Mouse (Mus musculus): ENCODE results near the gene Ccdc51.

Ccdc51 gene

DNA sequence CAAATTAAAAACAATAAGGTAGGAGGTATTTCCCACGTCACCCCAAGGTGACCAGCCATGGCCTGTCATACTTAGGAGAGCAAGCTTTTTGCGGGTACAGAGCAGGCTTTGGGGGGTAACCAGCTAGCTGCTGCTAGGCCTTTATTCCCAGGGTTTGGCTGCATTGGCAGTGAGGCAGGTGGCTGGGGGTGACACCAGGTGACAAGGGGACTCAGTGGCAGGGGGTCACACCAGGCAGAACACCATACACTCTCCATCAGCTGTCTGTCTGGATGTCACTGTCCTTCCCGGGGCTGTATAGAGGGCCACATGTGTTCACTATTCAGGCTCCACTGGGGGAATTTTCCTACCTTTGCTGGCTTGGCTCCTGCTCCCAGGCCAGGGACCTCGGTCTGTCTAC lies 25.4 kb upstream of the Ccdc51 start:
- peak; percentile 39 for DNase-seq (ENCODE audit: low spot score)

DNA sequence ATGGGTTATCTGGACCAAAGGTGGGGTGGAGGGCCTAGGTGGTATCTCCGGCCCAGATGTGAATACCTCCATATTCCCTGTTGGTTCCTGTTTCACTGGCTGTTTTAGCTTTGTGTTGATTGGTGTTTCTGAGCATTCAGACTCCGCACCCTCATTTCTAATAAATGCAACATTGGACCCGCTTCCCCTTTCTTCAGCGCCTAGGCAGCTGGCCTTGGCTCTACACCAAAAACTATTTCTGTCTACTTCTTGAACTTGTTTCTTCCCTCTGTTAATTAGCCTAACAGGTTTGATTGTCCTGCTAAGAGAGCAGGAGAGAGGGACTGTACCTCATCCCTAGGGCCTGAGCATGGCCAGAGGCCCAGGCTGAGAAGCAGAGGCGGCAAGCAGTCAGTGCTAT lies 24.8 kb upstream of the Ccdc51 start:
- DNase-seq (ENCODE audit: low spot score): no peak

DNA sequence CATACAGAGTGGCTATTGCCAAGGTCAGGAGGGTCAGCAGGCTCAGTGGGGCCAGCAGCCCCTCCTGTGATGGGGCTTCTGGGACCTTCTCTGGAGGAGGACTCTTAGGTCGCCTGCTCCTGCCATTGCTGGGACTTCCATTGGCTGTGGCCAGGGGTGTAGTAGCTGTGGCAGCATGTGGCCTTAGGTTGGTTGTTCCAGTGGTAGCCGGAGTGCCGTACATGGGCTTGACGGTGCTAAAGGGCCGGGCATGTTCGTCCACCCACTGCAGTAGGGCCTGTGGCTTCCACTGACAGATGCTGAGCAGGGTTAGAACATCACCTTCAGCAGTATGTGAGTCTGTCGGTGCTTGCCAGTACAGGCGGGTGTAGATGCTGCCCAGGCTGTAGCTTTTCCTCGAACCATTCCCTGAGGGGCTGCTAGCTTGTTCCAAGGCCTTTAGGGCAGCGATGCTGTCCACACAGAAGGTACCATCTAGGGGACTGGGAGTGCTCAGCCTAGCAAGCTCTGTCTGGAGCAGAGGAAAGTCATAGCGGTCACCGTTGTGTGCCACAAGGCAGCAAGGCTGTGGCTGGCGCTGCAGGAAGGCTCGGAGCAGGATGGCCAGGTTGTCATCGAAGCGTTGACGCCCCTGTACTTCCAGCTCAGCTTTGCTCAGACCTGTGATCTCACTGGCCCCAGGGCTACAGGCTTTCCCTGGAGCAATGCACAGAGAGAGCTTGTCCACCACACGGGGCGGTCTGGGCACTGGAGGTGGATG lies 24.1 kb upstream of the Ccdc51 start:
- DNase-seq (ENCODE audit: low spot score): peak; percentile 35

DNA sequence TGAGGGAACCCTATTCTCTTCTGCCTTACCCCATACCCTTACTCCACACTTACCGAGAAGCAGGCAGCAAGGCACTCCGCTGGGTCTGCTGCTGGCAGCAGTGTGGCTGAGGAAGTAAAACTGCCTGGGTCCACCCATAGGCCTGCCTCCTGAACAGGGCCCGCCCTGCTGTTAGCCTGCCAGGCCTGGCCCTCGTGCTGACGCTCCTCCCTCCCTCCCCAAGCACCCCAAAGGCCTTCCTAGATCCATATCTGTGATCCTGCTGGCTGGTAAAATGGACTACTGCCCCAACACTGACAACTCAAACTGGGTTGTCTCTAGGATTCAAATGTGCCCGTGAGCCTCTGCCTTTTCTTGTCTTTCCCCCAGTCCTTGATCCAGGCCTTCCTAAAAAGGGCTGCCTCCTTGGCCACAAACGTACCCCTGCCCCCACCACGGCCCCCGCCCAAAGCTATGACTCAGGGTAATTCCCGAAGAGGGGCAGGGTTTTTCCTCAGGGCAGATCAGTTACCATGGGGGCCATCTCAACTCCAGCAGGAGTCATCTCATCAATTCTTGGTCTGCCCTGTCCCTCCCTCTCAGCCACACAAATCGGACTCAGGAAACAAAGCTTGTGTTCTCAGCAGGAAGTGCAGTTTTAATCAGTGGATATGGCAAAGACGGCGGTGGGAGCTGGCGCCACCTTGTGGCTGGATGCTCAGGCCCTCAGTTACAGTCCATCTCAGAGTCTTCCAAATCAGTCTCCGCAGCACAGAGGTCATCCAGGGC lies 23.0 kb upstream of the Ccdc51 start, which contains the start of gene Trex1:
Trex1 (minus strand) TSS at position 599 of the 768 bp plus-strand sequence.
- peak; percentile 92 for DNase-seq (ENCODE audit: low spot score)

DNA sequence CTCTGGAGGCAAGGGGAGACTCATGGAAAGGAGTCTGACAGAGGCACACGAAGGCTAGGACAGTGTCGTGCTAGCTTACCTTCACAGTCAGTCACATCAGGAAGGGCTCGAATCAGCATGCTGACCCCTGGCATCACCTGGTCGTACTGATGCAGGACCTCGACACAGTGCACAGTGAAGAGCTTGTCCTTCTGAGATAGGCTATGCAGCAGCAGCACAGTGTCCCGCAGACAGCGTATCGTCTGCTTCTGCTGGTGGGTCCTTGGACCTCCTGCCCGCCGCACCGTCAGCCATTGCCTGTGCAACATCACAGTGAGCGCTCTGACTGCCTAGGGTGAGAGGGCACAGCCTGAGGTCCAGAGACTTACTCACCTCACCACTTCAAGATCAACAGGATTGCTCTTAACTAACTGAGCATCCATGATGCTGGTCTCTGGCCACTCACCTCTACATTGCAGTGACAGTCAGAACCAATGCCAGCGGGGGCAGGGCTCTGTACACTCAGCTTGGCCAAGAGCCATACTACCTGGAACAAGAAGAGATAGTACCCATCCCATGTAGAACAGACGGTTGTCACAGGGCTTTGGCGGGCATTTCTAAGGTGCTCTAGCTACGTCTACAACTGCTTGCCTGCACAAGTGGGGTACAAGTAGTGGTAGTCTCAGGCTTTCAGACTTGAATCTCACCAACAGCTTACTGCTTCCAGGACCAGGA lies 22.0 kb upstream of the Ccdc51 start:
- DNase-seq (ENCODE audit: low spot score): peak; percentile 48

DNA sequence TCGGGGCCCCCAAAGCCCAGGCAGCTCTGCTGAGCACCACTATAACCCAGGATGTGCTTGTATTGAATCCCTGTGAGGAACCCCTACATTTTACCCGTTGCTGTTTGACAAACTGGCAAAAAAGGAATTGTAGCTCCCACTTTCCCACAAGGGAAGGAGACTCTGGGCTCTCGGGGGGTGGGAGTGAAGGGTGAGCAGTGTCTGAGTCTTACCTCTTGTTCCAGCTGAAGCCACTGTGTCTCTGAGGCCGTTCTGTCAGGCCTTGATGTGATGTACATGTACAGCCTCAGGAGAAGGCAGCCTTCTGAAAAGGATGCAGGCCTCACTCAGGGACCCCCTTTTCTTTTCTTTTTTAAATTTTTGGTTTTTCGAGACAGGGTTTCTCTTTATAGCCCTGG lies 21.4 kb upstream of the Ccdc51 start:
- DNase-seq (ENCODE audit: low spot score): peak; percentile 28

DNA sequence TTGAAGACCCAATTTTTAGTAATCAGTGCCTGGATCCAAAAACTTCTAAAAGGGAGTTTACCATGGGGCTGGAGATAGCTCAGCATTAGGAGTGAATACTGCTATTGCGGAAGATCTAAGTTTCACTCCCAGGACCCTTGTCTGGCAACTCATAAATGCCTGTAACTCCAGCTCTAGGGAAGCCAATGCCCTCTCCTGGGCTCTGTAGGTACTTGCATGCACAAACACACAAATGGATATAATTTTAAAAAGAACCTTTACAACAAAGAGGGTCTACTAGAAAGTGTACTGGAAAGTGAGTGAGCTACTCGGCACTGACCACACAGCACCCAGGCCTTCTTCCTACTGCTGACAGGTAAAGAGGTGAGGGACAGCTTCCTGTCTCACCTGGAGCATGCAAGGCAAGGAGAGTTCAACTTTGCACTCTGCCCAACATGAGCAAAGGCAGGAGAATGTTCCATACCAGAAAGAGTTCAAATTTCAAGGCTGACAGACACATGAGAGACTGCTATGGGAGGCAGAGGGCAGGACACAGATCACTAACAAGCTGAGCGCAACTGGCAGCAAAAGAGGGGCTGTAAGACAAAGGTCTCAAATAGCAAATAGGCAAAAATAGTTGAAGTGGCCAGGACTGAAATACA lies 14.1 kb upstream of the Ccdc51 start:
- no peak for DNase-seq (ENCODE audit: low spot score)

DNA sequence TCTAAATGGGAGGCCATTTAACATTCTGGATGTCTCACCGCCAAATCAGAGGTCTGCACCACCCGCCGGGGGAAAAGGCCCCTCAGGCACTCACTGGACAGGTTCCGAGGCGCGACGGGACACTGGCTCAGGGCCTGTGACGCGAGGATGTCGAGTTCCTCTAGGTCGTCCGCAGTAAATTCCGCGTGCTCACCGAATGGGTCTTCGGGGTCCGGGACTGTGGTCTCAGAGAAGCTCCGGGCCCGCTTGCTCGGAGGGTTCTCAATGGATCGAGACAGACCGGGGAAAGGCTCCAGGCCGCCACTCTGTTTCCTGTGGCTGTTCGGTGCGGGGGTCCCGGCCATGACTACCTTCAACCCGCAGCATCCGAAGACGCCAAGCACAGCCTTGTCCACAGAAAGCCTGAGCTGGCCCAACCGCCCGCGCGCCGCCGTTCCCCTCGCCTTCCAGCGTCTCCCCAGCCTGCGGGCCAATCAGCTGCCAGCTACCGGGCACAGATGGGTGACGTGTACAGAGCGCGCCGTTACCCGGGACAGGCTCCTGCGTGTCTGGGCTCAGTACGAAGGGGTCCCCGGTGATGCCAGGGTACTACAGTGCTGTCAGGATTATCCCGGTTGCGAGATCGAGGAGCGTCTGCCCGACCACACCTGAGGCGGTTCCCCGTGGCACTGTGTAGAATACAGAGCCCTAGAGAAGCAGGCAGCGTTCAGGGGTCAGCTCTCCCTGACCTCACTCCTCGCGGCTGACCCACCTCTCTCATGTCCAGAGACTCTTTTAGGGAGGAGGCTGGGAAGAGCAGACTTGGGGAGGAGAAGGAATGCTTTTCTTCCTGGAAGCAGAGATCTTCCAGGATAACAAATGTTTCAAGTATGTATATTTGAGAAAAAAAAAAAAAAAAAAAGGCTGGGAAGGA lies 8.4 kb upstream of the Ccdc51 start, which contains the start of gene Atrip:
Atrip (minus strand) TSS at position 464 of the 913 bp plus-strand sequence.
- DNase-seq (ENCODE audit: low spot score): peak; percentile 93

DNA sequence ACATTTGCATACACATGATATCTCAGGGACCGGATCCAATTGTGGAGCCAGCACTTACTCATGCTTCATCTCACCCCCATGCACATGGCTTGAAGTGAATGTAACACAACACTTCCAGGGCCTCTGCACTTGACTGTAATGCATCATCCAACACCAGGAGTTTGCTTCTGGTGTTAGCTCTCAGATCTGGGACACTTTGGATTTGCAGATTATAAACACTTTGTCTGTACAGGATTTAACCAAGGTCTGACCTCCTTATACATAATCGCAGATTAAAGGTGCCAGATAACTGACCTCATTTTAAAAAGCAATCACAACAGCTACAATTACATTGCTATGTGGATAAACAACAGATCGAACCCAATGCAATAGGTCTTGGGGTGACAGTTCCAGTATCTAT lies 1.8 kb upstream of the Ccdc51 start:
- no peak for DNase-seq (ENCODE audit: low spot score)

DNA sequence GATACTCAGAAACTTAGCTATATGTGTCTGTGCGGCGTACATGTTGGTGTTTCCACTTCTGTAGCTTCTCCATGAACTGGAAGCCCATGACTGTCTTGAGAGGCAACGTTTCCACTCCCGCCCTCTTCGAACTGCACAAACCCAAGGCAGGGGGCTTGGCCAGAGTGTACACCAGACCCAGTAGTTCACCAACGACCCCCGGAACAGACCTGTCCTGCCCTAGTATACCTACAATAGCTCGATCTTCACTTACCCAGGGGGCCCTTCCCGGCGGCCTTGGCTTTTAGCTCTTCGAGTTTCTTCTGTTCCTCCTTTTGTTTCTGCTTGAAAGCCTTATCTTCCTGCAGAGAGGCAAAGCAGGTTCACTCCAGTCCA lies 557 bp upstream of the Ccdc51 start:
- DNase-seq (ENCODE audit: low spot score): no peak

DNA sequence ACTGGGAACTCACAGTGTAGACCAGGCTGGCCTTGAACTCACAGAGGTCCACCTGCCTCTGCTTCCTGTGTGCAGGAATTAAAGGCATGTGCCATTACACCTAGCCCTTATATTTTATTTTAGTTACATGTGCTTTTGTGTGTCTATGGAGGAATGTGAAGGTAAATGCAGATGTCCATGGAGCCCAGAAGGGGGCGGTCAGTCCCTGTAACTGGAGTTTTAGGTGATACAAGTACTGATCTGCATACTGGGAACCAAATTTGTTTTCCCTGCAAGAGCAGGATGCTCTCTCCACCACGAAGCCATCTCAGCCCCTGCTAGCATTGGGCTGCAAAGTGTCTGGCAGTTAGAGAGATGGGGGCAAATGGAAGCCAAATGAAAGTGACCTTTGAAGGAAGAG lies 2.6 kb downstream of the Ccdc51 start:
- DNase-seq (ENCODE audit: low spot score): no peak

DNA sequence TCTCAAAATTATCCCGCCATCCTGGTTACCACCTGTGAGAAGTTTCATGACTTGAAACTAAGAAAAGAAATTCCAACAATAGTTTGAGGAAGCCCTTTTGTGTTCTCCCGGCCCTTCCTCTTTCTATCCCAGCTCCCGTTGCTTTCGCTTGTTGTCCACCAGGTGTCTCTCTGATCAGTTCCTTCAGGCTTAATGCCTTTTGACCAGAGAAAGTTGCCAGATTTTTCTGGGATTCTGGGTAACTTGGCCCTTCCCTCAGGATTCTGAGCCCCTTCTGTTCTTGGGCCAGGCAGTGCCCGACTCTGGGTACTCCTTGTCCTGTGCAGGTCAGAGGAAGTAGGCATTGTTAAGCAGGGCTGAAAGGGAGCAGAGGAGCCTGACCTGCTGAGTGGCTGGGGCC lies 5.7 kb downstream of the Ccdc51 start:
- DNase-seq (ENCODE audit: low spot score): peak; percentile 66

DNA sequence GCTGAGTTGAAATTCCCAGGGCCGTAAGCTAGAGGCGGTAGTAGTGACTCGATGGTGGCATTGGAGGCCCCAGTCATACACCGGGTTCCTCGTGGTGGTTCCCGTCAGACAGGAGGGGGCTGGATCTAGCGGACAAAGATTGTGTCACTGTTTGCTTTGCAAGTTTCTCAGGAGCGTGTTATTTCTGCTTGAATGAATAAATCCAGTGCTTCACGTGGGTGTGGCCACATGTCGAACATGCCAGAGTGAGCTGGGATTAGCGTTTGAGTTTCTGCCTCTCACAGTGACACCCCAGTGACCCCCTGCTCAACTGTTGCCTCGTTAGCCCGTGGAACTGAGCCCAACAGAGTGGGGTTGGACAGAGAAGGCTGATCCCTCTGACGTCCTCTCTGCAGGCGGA lies 8.2 kb downstream of the Ccdc51 start:
- no peak for DNase-seq (ENCODE audit: low spot score)

DNA sequence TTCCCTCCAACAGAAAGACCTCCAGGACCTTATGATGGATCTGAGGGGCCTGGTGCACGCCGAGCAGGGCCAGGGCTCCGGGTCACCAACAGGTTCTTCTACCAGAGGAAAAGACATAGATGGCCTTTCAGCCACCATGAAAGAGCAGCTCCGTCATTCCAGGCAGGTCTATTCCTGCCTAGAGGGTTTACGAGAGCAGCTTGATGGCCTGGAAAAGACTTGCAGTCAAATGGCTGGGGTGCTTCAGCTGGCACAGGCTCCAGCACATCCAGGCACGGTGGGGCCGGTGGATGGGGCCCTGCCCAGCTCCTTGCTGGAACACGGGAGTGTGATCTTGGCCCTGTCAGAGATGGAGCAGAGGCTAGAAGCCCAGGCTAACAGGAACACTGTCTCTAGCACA lies 9.5 kb downstream of the Ccdc51 start:
- DNase-seq (ENCODE audit: low spot score): no peak

DNA sequence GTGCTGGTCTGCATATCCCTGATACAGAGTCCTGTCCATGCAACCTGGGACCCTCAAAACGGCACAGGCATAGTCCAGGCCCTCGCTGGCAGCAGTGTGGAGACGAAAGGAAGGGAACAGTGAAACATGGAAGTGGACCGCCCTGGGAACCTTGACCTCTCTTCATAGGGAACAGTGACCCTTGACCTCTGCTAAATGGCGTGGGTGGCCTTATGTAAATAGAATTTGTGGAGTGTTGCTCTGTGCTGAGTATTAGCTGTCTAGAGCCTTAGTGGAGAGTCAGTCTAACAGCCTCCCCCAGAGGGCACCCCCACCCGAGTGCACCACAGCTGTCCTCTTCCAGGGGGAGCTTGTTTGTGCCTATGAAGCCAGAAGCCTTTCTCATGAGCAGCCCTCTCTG lies 10.5 kb downstream of the Ccdc51 start:
- no peak for DNase-seq (ENCODE audit: low spot score)

DNA sequence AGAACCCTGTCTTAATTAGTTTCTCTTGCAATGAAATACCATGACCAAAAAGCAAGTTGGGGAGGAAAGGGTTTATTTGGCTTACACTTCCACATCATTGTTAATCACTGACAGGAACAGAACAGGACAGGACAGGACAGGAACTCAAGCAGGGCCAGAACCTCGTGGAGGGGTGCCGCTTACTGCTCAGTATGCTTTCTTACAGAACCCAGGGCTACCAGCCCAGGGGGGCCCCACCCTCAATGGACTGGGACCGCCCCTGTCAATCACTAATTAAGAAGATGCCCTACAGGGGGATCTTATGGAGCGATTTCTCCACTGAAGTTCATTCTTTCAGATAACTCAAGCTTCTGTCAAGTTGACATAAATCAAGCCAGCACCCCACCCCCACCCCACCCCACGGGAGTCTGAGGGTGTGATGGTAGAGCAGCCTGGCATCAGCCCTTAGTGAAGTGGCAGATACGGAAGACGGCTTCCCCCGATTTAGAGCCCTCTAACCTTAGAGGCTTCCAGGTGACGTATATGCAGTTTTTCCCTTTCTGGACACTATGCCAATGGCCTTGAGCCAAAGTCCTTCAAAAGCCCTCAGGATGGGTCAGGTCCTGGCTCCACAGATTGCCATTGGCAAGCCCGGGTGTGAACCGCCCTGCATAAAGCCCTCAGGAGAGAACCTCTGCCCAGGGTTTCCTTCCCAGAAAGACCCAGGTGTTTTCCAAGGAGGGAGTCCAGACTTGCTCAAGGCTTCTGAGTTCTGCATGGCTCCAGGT lies 11.7 kb downstream of the Ccdc51 start:
- no peak for DNase-seq (ENCODE audit: low spot score)

DNA sequence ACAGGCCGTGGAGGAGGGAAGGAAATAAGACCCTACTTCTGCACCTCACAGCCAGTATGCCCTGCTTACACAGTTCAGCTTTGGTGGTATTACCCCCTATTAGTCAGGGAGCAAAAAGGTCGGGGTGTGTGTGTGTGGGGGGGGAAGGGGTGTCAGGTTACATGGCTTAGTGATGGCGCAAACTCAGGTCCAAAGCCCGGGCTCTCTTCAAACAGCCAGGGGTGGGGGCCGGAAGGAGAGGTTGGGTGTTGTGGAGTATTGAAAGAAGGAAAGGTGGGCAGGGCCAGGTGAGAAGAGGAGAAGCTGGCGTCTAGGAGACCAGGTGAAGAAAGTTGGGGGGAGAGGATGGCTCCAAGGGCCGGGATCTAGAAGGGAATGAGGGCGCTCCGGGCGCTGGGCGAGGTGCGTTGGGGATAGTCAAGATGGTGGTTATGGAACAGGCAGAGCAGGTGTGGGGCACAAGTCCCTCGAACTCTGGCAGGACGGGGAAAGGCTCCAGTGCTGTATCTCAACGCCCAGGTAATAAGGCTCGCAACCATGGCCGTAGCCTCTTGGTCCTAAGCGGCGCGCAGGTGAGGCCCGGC lies 12.4 kb downstream of the Ccdc51 start:
- DNase-seq (ENCODE audit: low spot score): no peak

DNA sequence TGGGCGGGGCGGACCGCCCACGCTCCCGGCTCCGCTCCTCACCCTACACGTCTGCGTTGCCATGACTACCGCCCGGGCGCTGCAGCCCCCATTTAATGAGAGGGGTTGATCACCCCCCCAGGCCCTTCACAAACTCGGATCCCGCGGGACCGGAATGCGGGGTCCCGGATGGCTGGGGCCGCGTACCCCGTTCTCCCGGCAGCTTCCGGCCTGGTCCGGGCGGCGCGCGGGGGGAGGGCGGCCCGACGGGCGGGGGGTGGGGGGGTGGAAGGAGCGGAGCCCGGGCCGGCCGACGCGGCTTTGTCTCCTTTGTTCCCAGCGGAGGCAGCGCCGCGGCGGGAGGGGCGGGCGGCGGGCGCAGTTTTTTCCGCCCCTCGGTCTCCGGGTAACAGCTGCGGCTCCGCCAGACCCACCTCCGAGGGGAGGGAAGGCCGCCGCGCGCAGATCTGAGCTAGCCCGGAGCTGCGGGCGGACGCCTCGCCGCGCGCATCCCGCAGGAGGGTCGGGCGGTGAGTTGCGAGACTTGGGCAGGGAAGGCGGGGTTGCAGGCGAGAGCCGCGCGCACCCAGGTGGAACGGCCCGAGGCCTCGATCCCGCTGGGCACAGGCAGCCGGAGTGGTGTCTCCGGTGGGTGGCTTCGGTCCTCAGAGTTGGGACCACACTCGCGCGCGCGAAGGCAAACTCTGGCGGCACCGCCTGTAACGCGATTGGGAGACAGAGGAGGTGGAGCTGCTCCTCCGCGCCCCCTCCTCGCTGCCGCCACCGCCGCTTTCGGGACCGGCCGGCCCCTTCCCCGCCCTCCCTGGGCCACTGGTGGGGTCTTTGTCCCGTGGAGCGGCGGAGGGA lies 13.1 kb downstream of the Ccdc51 start, which contains the start of gene Plxnb1:
Plxnb1 (plus strand) TSS at position 253 of the 846 bp plus-strand sequence.
- peak; percentile 79 for DNase-seq (ENCODE audit: low spot score)

DNA sequence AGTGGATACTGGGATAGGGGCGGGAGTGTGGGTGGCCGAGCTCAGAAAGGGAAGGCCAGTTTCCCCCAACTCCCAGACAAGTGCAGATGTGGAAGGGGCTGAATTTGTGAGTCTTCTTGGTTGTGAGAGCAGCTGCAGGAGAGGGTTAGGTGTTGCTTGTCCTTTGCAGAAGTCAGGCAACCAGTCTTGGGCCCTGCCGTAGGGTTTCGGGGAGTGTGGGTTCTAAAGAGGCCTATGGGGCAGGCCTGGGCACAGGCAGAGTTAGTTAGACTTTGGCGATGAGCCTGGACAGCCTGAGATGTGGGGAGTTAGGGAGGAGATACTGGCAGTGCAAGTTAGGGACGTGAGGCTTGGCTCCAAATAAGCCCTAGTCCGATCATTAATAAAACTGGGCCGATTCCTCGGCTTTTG lies 14.0 kb downstream of the Ccdc51 start:
- no peak for DNase-seq (ENCODE audit: low spot score)

Measured in testis, postnatal 10 days (tissue).